Mouse (Mus musculus) embryonic facial prominence, embryonic 10.5 days (tissue): Measurements from ENCODE around the gene Nhlrc2. TPM values are rescaled to one million over a fixed set of nuclear protein-coding genes. Genes with fewer than 3 reads are reported as not detected.

ENCODE experiments used
- DNase-seq: peaks from one replicate; pipeline ENCODE4 v3.0.0-alpha.2; 2017; ENCODE audit warnings: low spot score
- H3K27ac ChIP-seq: fragments of 300-500 bp; sonication (generic); replicated peaks from 2 replicates; pipeline ENCODE4 v1.5.1; 2016; ENCODE audit warnings: mild to moderate bottlenecking
- H3K27me3 ChIP-seq: fragments of 300-500 bp; sonication (generic); replicated peaks from 2 replicates; pipeline ENCODE4 v1.6.1; 2016; ENCODE audit warnings: low read depth, mild to moderate bottlenecking; ENCODE audit not compliant: poor library complexity, severe bottlenecking
- H3K36me3 ChIP-seq: fragments of 300-500 bp; sonication (generic); replicated peaks from 2 replicates; pipeline ENCODE4 v1.6.1; 2016; ENCODE audit warnings: mild to moderate bottlenecking, moderate library complexity
- H3K4me1 ChIP-seq: fragments of 300-500 bp; sonication (generic); 2 replicates; pipeline ENCODE4 v1.6.1; 2016
- H3K4me3 ChIP-seq: fragments of 300-500 bp; sonication (generic); 2 replicates; pipeline ENCODE4 v1.5.1; 2016; ENCODE audit warnings: mild to moderate bottlenecking, moderate library complexity
- H3K9me3 ChIP-seq: fragments of 300-500 bp; sonication (generic); 2 replicates; pipeline ENCODE4 v1.6.1; 2016; ENCODE audit warnings: mild to moderate bottlenecking
- WGBS: fragments of 180-500 bp; shearing (Covaris S2); methylation state at CpG from one replicate; pipeline ENCODE4 v1.1.7; 2016; 5-methylcytosine and 5-hydroxymethylcytosine counted together
- polyA plus RNA-seq: library from polyadenylated mRNA; unstranded; fragments of >200 nt; fragmentation: Nextera tagmentation; extraction: Ambion mirVana; gene quantifications from 2 replicates; pipeline ENCODE4 v1.2.1, GENCODE M21; 2016

Gene Nhlrc2
- polyA plus RNA-seq, 1 experiment from 2014 or later, result 17.2 TPM

GRCm38 (mm10) chr19:56637684-56638049, 89.6 kb downstream of the Nhlrc2 start:
- Histone ChIP-seq H3K27me3 (no peaks in the 10 kb centered on the region), H3K36me3 (no peaks in the 10 kb centered on the region), H3K27ac (no peak overlapping the region), H3K9me3 (no peaks in the 10 kb centered on the region; the same call in 1 of the 2 replicates), H3K4me3 (no peak overlapping the region), H3K4me1 (no peaks in the 10 kb centered on the region)
- DNase-seq, result no peak
- WGBS, result 83% methylated on average over 9 of the region's 9 CpGs

DNA sequence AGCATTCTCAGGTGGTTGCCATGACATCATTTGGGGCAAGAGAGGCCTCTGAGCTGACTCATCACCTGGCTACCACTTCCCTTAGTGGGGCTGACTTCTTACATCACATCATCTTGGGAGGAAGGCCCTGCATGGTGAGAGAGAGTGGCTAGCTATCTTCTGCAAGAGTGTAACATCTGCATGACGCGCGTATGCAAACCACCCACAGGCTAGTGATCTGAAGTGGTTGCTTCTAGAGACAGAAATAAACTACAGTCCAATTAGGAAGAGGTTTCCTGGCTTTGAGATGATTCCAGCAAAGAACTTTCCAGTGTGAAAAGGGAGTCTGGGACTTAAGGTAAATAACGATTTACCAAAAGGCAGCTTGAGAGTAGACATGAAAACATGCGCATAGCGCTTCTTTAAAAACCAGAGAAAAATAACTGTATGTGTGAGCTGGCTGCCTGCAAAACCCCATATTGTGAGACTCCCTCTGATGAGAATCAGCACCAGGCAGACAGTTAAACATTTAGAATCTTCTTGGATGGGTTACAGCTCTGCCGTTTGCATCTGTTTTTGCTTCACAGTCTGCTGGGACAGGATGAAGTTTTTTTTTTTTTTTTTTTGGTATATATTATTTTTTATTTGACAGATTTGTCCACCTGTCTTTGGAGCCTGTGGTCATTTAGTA, 99.5 kb downstream of the Nhlrc2 start:
- H3K9me3 ChIP-seq, result peaks cover 11% of the 10 kb centered on the region
- peaks cover 16% of the 10 kb centered on the region for H3K4me1 ChIP-seq
- no peak overlapping the region for H3K27ac ChIP-seq
- no peaks in the 10 kb centered on the region for H3K36me3 ChIP-seq
- H3K27me3 ChIP-seq, result no peaks in the 10 kb centered on the region
- no peak for DNase-seq
- H3K4me3 ChIP-seq, result no peak overlapping the region
- WGBS, result 93% methylated on average over 7 of the region's 7 CpGs

DNA sequence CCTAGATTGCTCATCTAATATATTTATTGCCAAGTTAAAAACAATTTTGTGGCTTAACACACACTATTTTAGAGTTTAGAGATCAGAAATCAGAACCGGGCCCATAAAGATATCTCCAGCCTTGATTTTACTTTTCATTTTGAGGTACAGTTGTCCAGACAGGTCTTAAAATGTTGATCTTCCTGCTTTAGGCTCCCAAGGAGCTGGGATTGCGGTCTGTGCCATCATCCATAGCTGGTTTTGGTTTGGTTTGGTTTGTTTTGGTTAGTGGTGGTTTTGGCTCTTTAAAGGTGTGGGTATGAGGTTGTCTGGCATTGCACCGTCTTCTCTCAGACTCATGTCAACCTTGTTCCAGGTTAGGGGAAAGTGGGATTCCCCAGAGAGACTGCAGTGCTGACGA, 103.2 kb downstream of the Nhlrc2 start:
- no peak for DNase-seq
- H3K27me3 ChIP-seq, result 0 out of 2 replicates have a peak, but pooled peaks cover 10% of the 10 kb centered on the region
- H3K27ac ChIP-seq, result no peak overlapping the region
- H3K36me3 ChIP-seq, result no peaks in the 10 kb centered on the region
- no peak overlapping the region for H3K4me3 ChIP-seq
- H3K9me3 ChIP-seq, result peaks cover 5% of the 10 kb centered on the region
- 78% methylated on average over 4 of the region's 4 CpGs for WGBS
- peaks cover 29% of the 10 kb centered on the region for H3K4me1 ChIP-seq

GRCm38 (mm10) chr19:56652034-56652962, 104.2 kb downstream of the Nhlrc2 start:
- peak; percentile 63 for DNase-seq
- 24% methylated on average over 19 of the region's 19 CpGs for WGBS
- peaks cover 29% of the 10 kb centered on the region for H3K4me1 ChIP-seq
- H3K27ac ChIP-seq, result 0 out of 2 replicates have a peak overlapping the region, but pooled peaks have one; percentile 6
- peak overlapping the region; percentile 26; the same call in 1 of the 2 replicates for H3K4me3 ChIP-seq
- H3K36me3 ChIP-seq, result no peaks in the 10 kb centered on the region
- H3K9me3 ChIP-seq, result no peaks in the 10 kb centered on the region
- H3K27me3 ChIP-seq, result 0 out of 2 replicates have a peak, but pooled peaks cover 10% of the 10 kb centered on the region

Other genes with a start within 250 kb of the Nhlrc2 start
- 0.07 and 0.11 TPM in 2 replicates for gene Nrap, start 158.2 kb upstream of the Nhlrc2 start, polyA plus RNA-seq
- 15.9 and 17.8 TPM in 2 replicates for gene Casp7, start 151.1 kb upstream of the Nhlrc2 start, polyA plus RNA-seq
- gene Plekhs1, start 86.6 kb upstream of the Nhlrc2 start, polyA plus RNA-seq, result 0.21 TPM in 1 of 2 replicates, not detected in the other
- 19.0 and 23.1 TPM in 2 replicates for gene Dclre1a, start within 50 bp of the Nhlrc2 start, polyA plus RNA-seq
- 0.24 and 0.26 TPM in 2 replicates for gene Adrb1, start 173.9 kb downstream of the Nhlrc2 start, polyA plus RNA-seq